ENCODE assay signal across 7 mouse cellular contexts in the genomic region with DNA sequence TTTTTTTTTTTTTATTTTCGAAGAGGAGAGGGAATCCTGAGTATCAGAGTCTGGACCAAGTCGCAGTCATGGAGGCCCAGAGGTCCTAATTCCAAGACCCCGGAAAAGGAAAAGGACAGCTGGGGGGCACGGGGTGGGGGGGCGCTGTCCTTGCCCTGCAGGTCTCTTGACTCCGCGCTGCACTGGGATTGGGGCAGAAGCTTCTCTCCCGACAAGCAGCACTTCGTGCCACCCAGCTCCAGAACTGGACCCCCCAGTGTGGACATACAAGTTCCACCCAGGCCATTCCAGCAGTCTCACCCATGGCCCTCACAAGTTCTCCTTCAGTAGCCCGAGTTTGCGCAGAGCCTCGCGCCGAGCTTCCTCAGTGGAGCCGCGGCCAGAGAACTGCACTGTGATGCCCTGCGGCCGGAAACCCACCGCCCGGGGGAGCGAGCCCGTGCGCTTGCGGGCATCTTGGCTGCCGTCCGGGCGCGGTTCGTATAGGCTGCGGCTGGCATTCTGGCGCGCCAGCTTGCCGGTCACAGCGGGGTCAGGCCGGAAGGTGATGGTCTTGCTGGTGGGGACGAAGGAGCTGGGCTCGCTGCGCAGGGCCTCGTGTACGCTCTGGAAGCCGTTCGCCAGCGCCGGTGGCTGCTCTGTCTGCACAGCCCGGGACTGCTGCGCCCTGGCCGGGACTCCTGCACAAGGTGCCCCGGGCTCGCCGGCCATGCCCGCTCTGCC. TPM values are rescaled to one million over a fixed set of nuclear protein-coding genes. Genes with fewer than 3 reads are reported as not detected.
DNase-seq lines count a peak whose midpoint lies in the region; ATAC-seq and TF ChIP-seq lines count a peak whose summit lies in the region.

No protein-coding gene starts in this region.

- H3K9ac ChIP-seq in lung, embryonic 15.5 days: peak overlapping the region; percentile 5; the same call in 1 of the 2 replicates
- peak overlapping the region; percentile 59 for H3K9ac ChIP-seq in heart, embryonic 15.5 days
- no peak overlapping the region for H3K9ac ChIP-seq in liver, embryonic 12.5 days

- H3K27ac ChIP-seq in lung, embryonic 15.5 days: no peak overlapping the region
- H3K27ac ChIP-seq in heart, embryonic 15.5 days: peak overlapping the region; percentile 93
- no peak overlapping the region for H3K27ac ChIP-seq in liver, embryonic 12.5 days
- H3K27ac ChIP-seq in olfactory bulb, adult 2 months (ENCODE audit: insufficient read depth, low read depth, low read length): no peak overlapping the region

- no peak for DNase-seq in lung, postnatal 36 days
- peak; percentile 68 for DNase-seq in embryo, embryonic 9.5 days (ENCODE audit: extremely low spot score)
- DNase-seq in frontal cortex, postnatal 14 days (ENCODE audit: low spot score in 2 of 2): no peak

- peak overlapping the region; percentile 87 for H3K4me2 ChIP-seq in lung, embryonic 15.5 days
- H3K4me2 ChIP-seq in heart, embryonic 15.5 days: peak overlapping the region; percentile 85
- H3K4me2 ChIP-seq in liver, embryonic 12.5 days: peak overlapping the region; percentile 67

- H3K9me3 ChIP-seq in lung, embryonic 15.5 days: no peaks in the 10 kb centered on the region
- H3K9me3 ChIP-seq in heart, embryonic 15.5 days (replicated peaks): no peaks in the 10 kb centered on the region
- no peaks in the 10 kb centered on the region for H3K9me3 ChIP-seq in liver, embryonic 12.5 days (replicated peaks)

- peaks cover 22% of the 10 kb centered on the region for H3K4me1 ChIP-seq in lung, embryonic 15.5 days
- peaks cover 34% of the 10 kb centered on the region for H3K4me1 ChIP-seq in heart, embryonic 15.5 days (replicated peaks)
- H3K4me1 ChIP-seq in liver, embryonic 12.5 days: peaks cover 14% of the 10 kb centered on the region; the same call in 1 of the 2 replicates
- H3K4me1 ChIP-seq in olfactory bulb, adult 2 months (ENCODE audit: control insufficient read depth, insufficient read depth, low read length): peaks cover 11% of the 10 kb centered on the region

- TF ChIP-seq POLR2A in olfactory bulb, adult 2 months (IDR thresholded peaks at IDR 0.05; ENCODE audit: insufficient read depth, low read depth, low read length): no peak

- 7% methylated on average over 48 of the region's 51 CpGs for WGBS in lung, embryonic 15.5 days
- 9% methylated on average over 51 of the region's 51 CpGs for WGBS in heart, embryonic 15.5 days
- WGBS in liver, embryonic 12.5 days (ENCODE audit: insufficient replicate concordance): 7% methylated on average over 51 of the region's 51 CpGs
- WGBS in olfactory bulb, adult 2 months: 10% methylated on average over 51 of the region's 51 CpGs

- peak; percentile 65; the same call in 1 of the 2 replicates for ATAC-seq in lung, embryonic 15.5 days (ENCODE audit: borderline replicate concordance, extremely low read depth, low FRiP score, low TSS enrichment)
- ATAC-seq in heart, embryonic 15.5 days (replicated peaks; ENCODE audit: insufficient number of reproducible peaks, insufficient read depth, low FRiP score, low read depth): peak; percentile 38; the same call in 1 of the 2 replicates
- no peak for ATAC-seq in liver, embryonic 12.5 days

- H3K27me3 ChIP-seq in lung, embryonic 15.5 days: peaks cover 17% of the 10 kb centered on the region; the same call in 1 of the 2 replicates
- H3K27me3 ChIP-seq in heart, embryonic 15.5 days: peaks cover 11% of the 10 kb centered on the region
- peaks cover 65% of the 10 kb centered on the region for H3K27me3 ChIP-seq in liver, embryonic 12.5 days (replicated peaks)

- TF ChIP-seq CTCF in olfactory bulb, adult 2 months (IDR thresholded peaks at IDR 0.05; ENCODE audit: insufficient read depth, low read depth, low read length): no peak

- H3K4me3 ChIP-seq in lung, embryonic 15.5 days: peak overlapping the region; percentile 39
- H3K4me3 ChIP-seq in heart, embryonic 15.5 days: peak overlapping the region; percentile 48
- H3K4me3 ChIP-seq in liver, embryonic 12.5 days: peak overlapping the region; percentile 32
- H3K4me3 ChIP-seq in olfactory bulb, adult 2 months (ENCODE audit: insufficient read depth, low read depth, low read length): peak overlapping the region; percentile 36

- H3K36me3 ChIP-seq in lung, embryonic 15.5 days: no peaks in the 10 kb centered on the region; the same call in 1 of the 2 replicates
- H3K36me3 ChIP-seq in heart, embryonic 15.5 days: 0 out of 2 replicates have a peak, but pooled peaks cover 3% of the 10 kb centered on the region
- H3K36me3 ChIP-seq in liver, embryonic 12.5 days: no peaks in the 10 kb centered on the region

RNA-seq across cellular contexts. Expression of a gene that starts 29.8 kb away (rescaled TPM):
- polyA plus RNA-seq in lung, embryonic 15.5 days (2015; fragmentation: Nextera tagmentation; extraction: Ambion mirVana): 7.2 and 7.7 TPM in 2 replicates
- 14.8 and 15.2 TPM in 2 replicates for polyA plus RNA-seq in heart, embryonic 15.5 days (2015; fragmentation: Nextera tagmentation; extraction: Ambion mirVana)
- polyA plus RNA-seq in liver, embryonic 12.5 days (2016; fragmentation: Nextera tagmentation; extraction: Ambion mirVana): 7.0 and 8.1 TPM in 2 replicates
- polyA plus RNA-seq in olfactory bulb, adult 2 months (2012; ENCODE audit: insufficient read depth, insufficient read length, low replicate concordance, missing spikeins): not detected in 2 replicates
